Mouse (Mus musculus) MEL (cell line): ENCODE results near the gene Ccdc155. TPM values are rescaled to one million over a fixed set of nuclear protein-coding genes. Genes with fewer than 3 reads are reported as not detected.

Experiments
- DNase-seq: peaks from one replicate; pipeline ENCODE4 v3.0.0; 2011; ENCODE audit warnings: low read depth, low spot score
- H3K27ac ChIP-seq: 2 replicates; pipeline ENCODE4 v1.5.1; 2012; ENCODE audit warnings: low read depth, mild to moderate bottlenecking, control low read depth, low read length, moderate library complexity; ENCODE audit not compliant: control insufficient read depth
- H3K27me3 ChIP-seq, 2 experiments: fragments of 150-350 bp in 1 of 2; sonication (generic) in 1 of 2; 2 replicates each; pipeline ENCODE4 v1.6.1; 2012; ENCODE audit warnings: low read length in 2 of 2, mild to moderate bottlenecking in 2 of 2, improper control_type of control experiment in 1 of 2, moderate library complexity in 1 of 2; ENCODE audit not compliant: insufficient read depth in 2 of 2, control insufficient read depth in 1 of 2
- H3K36me3 ChIP-seq, 2 experiments: 2 replicates each; pipeline ENCODE4 v1.6.1; 2012 to 2014; ENCODE audit warnings: low read length in 2 of 2, improper control_type of control experiment in 1 of 2, inconsistent platforms in 1 of 2, mild to moderate bottlenecking in 1 of 2; ENCODE audit not compliant: insufficient read depth in 2 of 2, control insufficient read depth in 1 of 2
- H3K4me1 ChIP-seq, 2 experiments: fragments of 150-350 bp in 1 of 2; sonication (generic) in 1 of 2; 2 replicates each; pipeline ENCODE4 v1.6.1; 2012; ENCODE audit warnings: low read length in 2 of 2, improper control_type of control experiment in 1 of 2, mild to moderate bottlenecking in 1 of 2; ENCODE audit not compliant: insufficient read depth in 2 of 2, control insufficient read depth in 1 of 2
- H3K4me3 ChIP-seq, 2 experiments: fragments of 150-350 bp in 1 of 2; sonication (generic) in 1 of 2; 2 replicates each; pipeline ENCODE4 v1.5.1; 2012; ENCODE audit warnings: low read depth in 2 of 2, low read length in 2 of 2, mild to moderate bottlenecking in 2 of 2, moderate library complexity in 2 of 2, control low read depth in 1 of 2, improper control_type of control experiment in 1 of 2; ENCODE audit not compliant: control insufficient read depth in 1 of 2, insufficient read depth in 1 of 2
- H3K79me2 ChIP-seq: 2 replicates; pipeline ENCODE4 v1.6.1; 2012; ENCODE audit warnings: mild to moderate bottlenecking, low read length, moderate library complexity; ENCODE audit not compliant: control insufficient read depth, poor library complexity, insufficient read depth
- H3K9ac ChIP-seq: 2 replicates; pipeline ENCODE4 v1.6.1; 2012; ENCODE audit warnings: low read depth, mild to moderate bottlenecking, control low read depth, low read length, moderate library complexity; ENCODE audit not compliant: control insufficient read depth, poor library complexity, severe bottlenecking
- H3K9me3 ChIP-seq: fragments of 150-350 bp; sonication (generic); replicated peaks from 2 replicates; pipeline ENCODE4 v1.6.1; 2012; ENCODE audit warnings: mild to moderate bottlenecking, low read length, improper control_type of control experiment, moderate library complexity; ENCODE audit not compliant: insufficient read depth
- CHD1 ChIP-seq: IDR thresholded peaks from 2 replicates; pipeline ENCODE4 v1.6.1; 2012; ENCODE audit warnings: low read depth, mild to moderate bottlenecking, inconsistent platforms, low read length, improper control_type of control experiment
- CHD2 ChIP-seq: IDR thresholded peaks from 2 replicates; pipeline ENCODE4 v1.6.1; 2011; ENCODE audit warnings: low read length, improper control_type of control experiment
- EP300 ChIP-seq, 2 experiments: IDR thresholded peaks; 2 replicates each; pipeline ENCODE4 v1.6.1; 2011; ENCODE audit warnings: improper control_type of control experiment in 2 of 2, low read length in 2 of 2, low read depth in 1 of 2, mild to moderate bottlenecking in 1 of 2
- HCFC1 ChIP-seq: IDR thresholded peaks from 2 replicates; pipeline ENCODE4 v1.6.1; 2012; ENCODE audit warnings: low read depth, mild to moderate bottlenecking, inconsistent platforms, low read length, improper control_type of control experiment, moderate library complexity
- MAX ChIP-seq: IDR thresholded peaks from 2 replicates; pipeline ENCODE4 v1.6.1; 2011; ENCODE audit warnings: low read length, improper control_type of control experiment
- MAZ ChIP-seq: IDR thresholded peaks from 2 replicates; pipeline ENCODE4 v1.6.1; 2012; ENCODE audit warnings: low read depth, mild to moderate bottlenecking, inconsistent platforms, low read length, improper control_type of control experiment
- MEF2A ChIP-seq: IDR thresholded peaks from 2 replicates; pipeline ENCODE4 v1.6.1; 2014; ENCODE audit warnings: low read depth, mild to moderate bottlenecking, inconsistent platforms, low read length, improper control_type of control experiment; ENCODE audit not compliant: poor library complexity, insufficient replicate concordance, severe bottlenecking; ENCODE audit errors: extremely low read depth
- MXI1 ChIP-seq: IDR thresholded peaks from 2 replicates; pipeline ENCODE4 v1.6.1; 2011; ENCODE audit warnings: mild to moderate bottlenecking, low read depth, low read length, improper control_type of control experiment
- MYC ChIP-seq: IDR thresholded peaks from 2 replicates; pipeline ENCODE4 v1.6.1; 2011; ENCODE audit warnings: low read depth, mild to moderate bottlenecking, low read length, improper control_type of control experiment, moderate library complexity
- NELFE ChIP-seq: IDR thresholded peaks from 2 replicates; pipeline ENCODE4 v1.6.1; 2011; ENCODE audit warnings: low read depth, low read length, improper control_type of control experiment
- POLR2AphosphoS2 ChIP-seq: IDR thresholded peaks from 2 replicates; pipeline ENCODE4 v1.6.1; 2011; ENCODE audit warnings: low read length, improper control_type of control experiment
- RAD21 ChIP-seq: IDR thresholded peaks from 2 replicates; pipeline ENCODE4 v1.6.1; 2011; ENCODE audit warnings: mild to moderate bottlenecking, low read depth, low read length, improper control_type of control experiment
- SIN3A ChIP-seq: IDR thresholded peaks from 2 replicates; pipeline ENCODE4 v1.6.1; 2012; ENCODE audit warnings: low read length, improper control_type of control experiment, inconsistent platforms
- SMC3 ChIP-seq: IDR thresholded peaks from 2 replicates; pipeline ENCODE4 v1.6.1; 2011; ENCODE audit warnings: low read depth, low read length, improper control_type of control experiment
- TBP ChIP-seq: IDR thresholded peaks from 2 replicates; pipeline ENCODE4 v1.8.0; 2011; ENCODE audit warnings: low read depth, low read length, improper control_type of control experiment
- TCF12 ChIP-seq: IDR thresholded peaks from 2 replicates; pipeline ENCODE4 v1.6.1; 2014; ENCODE audit warnings: low read depth, mild to moderate bottlenecking, inconsistent platforms, low read length, improper control_type of control experiment, moderate library complexity
- UBTF ChIP-seq: IDR thresholded peaks from 2 replicates; pipeline ENCODE4 v1.6.1; 2012; ENCODE audit warnings: low read depth, mild to moderate bottlenecking, inconsistent platforms, low read length, improper control_type of control experiment, moderate library complexity, borderline replicate concordance; ENCODE audit not compliant: insufficient read depth
- ZKSCAN1 ChIP-seq: IDR thresholded peaks from 2 replicates; pipeline ENCODE4 v1.6.1; 2012; ENCODE audit warnings: low read depth, mild to moderate bottlenecking, inconsistent platforms, low read length, improper control_type of control experiment, moderate library complexity
- ZMIZ1 ChIP-seq: IDR thresholded peaks from 2 replicates; pipeline ENCODE4 v1.6.1; 2012; ENCODE audit warnings: low read depth, mild to moderate bottlenecking, inconsistent platforms, low read length, improper control_type of control experiment, moderate library complexity
- ZNF384 ChIP-seq: IDR thresholded peaks from 2 replicates; pipeline ENCODE4 v1.6.1; 2012; ENCODE audit warnings: low read depth, mild to moderate bottlenecking, inconsistent platforms, low read length, improper control_type of control experiment
- polyA plus RNA-seq, 2 experiments: library from polyadenylated mRNA; stranded (reverse) in 1 of 2; unstranded in 1 of 2; fragments of >175 nt in 1 of 2; fragments of >200 nt in 1 of 2; gene quantifications; 2 replicates each; pipeline versions ENCODE4 v1.2.1 to v1.2.4; 2012; ENCODE audit warnings: low replicate concordance in 2 of 2, low read depth in 1 of 2; ENCODE audit not compliant: insufficient read length in 2 of 2, insufficient read depth in 1 of 2, missing spikeins in 1 of 2
- total RNA-seq: library from RNA; depleted of rRNA; stranded (reverse); fragments of 300-350 nt; gene quantifications from 2 replicates; pipeline ENCODE4 v1.2.3, GENCODE M21; 2012

Gene Ccdc155
- total and polyA plus RNA-seq, 3 experiments = 0.27 to 0.38 TPM; not detected in 1

DNA sequence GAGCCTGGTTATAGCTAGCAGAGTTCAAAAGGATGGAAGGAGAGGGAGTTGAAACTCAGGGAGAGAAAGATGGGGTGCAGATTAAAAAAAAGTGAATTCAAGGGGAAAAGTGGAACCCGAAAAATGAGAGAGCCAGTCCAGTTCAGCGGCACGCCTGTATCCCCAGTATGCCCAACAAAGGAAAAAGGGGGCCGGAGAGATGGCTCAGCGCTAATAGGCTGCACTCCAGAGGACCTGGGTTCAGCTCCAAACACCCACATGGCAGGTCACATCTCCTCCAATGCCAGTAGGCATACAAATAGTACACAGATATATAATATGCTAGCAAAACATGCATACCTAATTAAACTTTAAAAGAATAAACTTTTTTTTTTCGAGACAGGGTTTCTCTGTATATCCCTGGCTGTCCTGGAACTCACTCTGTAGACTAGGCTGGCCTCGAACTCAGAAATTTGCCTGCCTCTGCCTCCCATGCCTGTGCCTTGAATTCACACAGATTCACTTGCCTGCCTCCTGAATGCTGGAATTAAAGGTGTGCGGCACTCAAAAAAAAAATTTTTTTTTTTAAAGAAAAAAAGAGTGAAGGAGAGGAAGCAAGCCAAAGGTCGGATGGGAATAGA lies 41.6 kb downstream of the Ccdc155 start:
- Histone ChIP-seq H3K27ac (no peak overlapping the region), H3K27me3 (peaks cover 4 to 9% of the 10 kb centered on the region in 2 experiments), H3K9ac (no peak overlapping the region), H3K79me2 (no peaks in the 10 kb centered on the region), H3K4me3 (no peak overlapping the region), H3K9me3 (no peaks in the 10 kb centered on the region), H3K4me1 (no peaks in the 10 kb centered on the region; a peak in 2 of 4 replicates), H3K36me3 (peaks cover 0 to 4% of the 10 kb centered on the region in 2 experiments; a peak in 1 of 4 replicates)
- DNase-seq = no peak
- TF ChIP-seq MAX (no peak), HCFC1 (no peak), EP300 (IDR thresholded peaks at IDR 0.05; ENCODE audit: low read depth in 1 of 2, low read length in 2 of 2) (no peak), MEF2A (no peak), UBTF (no peak), SIN3A (no peak), ZNF384 (no peak), TCF12 (no peak), ZMIZ1 (no peak), MAZ (no peak), ZKSCAN1 (no peak)

GRCm38 (mm10) chr7:45162551-45162950 lies 42.1 kb downstream of the Ccdc155 start:
- Histone ChIP-seq H3K79me2 (no peaks in the 10 kb centered on the region), H3K27me3 (peaks cover 4 to 9% of the 10 kb centered on the region in 2 experiments), H3K4me3 (peak overlapping the region in 1 of 2 experiments; percentile 5; a peak in 1 of 4 replicates), H3K9me3 (no peaks in the 10 kb centered on the region), H3K27ac (no peak overlapping the region), H3K4me1 (no peaks in the 10 kb centered on the region; a peak in 2 of 4 replicates), H3K36me3 (peaks cover 0 to 4% of the 10 kb centered on the region in 2 experiments; a peak in 1 of 4 replicates), H3K9ac (no peak overlapping the region)
- no peak for DNase-seq
- TF ChIP-seq CHD1 (no peak), MXI1 (no peak), SMC3 (no peak), TCF12 (no peak), MYC (no peak), NELFE (no peak), TBP (no peak), RAD21 (no peak), POLR2AphosphoS2 (no peak), MAZ (no peak), CHD2 (no peak), MAX (no peak)
